Mouse (Mus musculus) G1E (cell line): ENCODE measurements around the gene Chchd5.

Experiments
- CTCF ChIP-seq: IDR thresholded peaks from 2 replicates; pipeline ENCODE4 v1.5.1; 2012; ENCODE audit warnings: low read depth, low read length, inconsistent platforms, mixed read lengths
- GATA1 ChIP-seq: IDR thresholded peaks from 2 replicates; pipeline ENCODE4 v1.6.1; 2012; ENCODE audit warnings: borderline replicate concordance, low read length, inconsistent platforms, mixed read lengths
- TAL1 ChIP-seq: conservative IDR thresholded peaks from 2 replicates; pipeline ENCODE4 v1.6.1; 2012; ENCODE audit warnings: low read depth, low read length, inconsistent platforms, mixed read lengths

GRCm38 (mm10) chr2:129183561-129184031, 54.1 kb downstream of the Chchd5 start:
- TF ChIP-seq CTCF (no peak), GATA1 (no peak), TAL1 (no peak)
